Mouse (Mus musculus): ENCODE data around the gene Traf3ip1.
A peak's percentile ranks its signal among the peaks of the same experiment; 100 is the strongest.
"Not testable (repeated sequence)": the region's sequence is repeated elsewhere in the genome, so short reads cannot be mapped to it uniquely, and the experiment has no call there.

The Traf3ip1 gene

GRCm38 (mm10) chr1:91466186-91466585, 28.3 kb upstream of the Traf3ip1 start:
- no peak for DNase-seq

GRCm38 (mm10) chr1:91469888-91470419, 24.5 kb upstream of the Traf3ip1 start:
- DNase-seq: peak; percentile 73

GRCm38 (mm10) chr1:91478145-91478544, 16.3 kb upstream of the Traf3ip1 start:
- not testable (repeated sequence) for DNase-seq

GRCm38 (mm10) chr1:91478958-91479357, 15.5 kb upstream of the Traf3ip1 start:
- DNase-seq: no peak

- DNase-seq: no peak
Measured at GRCm38 (mm10) chr1:91482616-91483211, 11.7 kb upstream of the Traf3ip1 start.

GRCm38 (mm10) chr1:91483304-91484010, 11.0 kb upstream of the Traf3ip1 start:
- DNase-seq: peak; percentile 94

- no peak for DNase-seq
Measured at GRCm38 (mm10) chr1:91484011-91484346, 10.5 kb upstream of the Traf3ip1 start.

- DNase-seq: no peak
Measured at GRCm38 (mm10) chr1:91485422-91485821, 9.0 kb upstream of the Traf3ip1 start.

GRCm38 (mm10) chr1:91486165-91486564, 8.3 kb upstream of the Traf3ip1 start:
- no peak for DNase-seq

GRCm38 (mm10) chr1:91490322-91490721, 4.1 kb upstream of the Traf3ip1 start:
- no peak for DNase-seq

- no peak for DNase-seq
Measured at GRCm38 (mm10) chr1:91492740-91493139, 1.7 kb upstream of the Traf3ip1 start.

- DNase-seq: peak; percentile 91
Measured at GRCm38 (mm10) chr1:91493938-91494337, 509 bp upstream of the Traf3ip1 start.

GRCm38 (mm10) chr1:91495321-91495720, 874 bp downstream of the Traf3ip1 start:
- DNase-seq: peak; percentile 88

- peak; percentile 91 for DNase-seq
Measured at GRCm38 (mm10) chr1:91498579-91498978, 4.1 kb downstream of the Traf3ip1 start.

- DNase-seq: no peak
Measured at GRCm38 (mm10) chr1:91504615-91505014, 10.2 kb downstream of the Traf3ip1 start.

GRCm38 (mm10) chr1:91514916-91515315, 20.5 kb downstream of the Traf3ip1 start:
- no peak for DNase-seq

- no peak for DNase-seq
Measured at GRCm38 (mm10) chr1:91515642-91516041, 21.2 kb downstream of the Traf3ip1 start.

GRCm38 (mm10) chr1:91523759-91524158, 29.3 kb downstream of the Traf3ip1 start:
- DNase-seq: peak; percentile 92

GRCm38 (mm10) chr1:91525838-91526237, 31.4 kb downstream of the Traf3ip1 start:
- DNase-seq: no peak

- peak; percentile 85 for DNase-seq
Measured at GRCm38 (mm10) chr1:91530166-91530565, 35.7 kb downstream of the Traf3ip1 start.

- DNase-seq: peak; percentile 77
Measured at GRCm38 (mm10) chr1:91532243-91532642, 37.8 kb downstream of the Traf3ip1 start.

- peak; percentile 91 for DNase-seq
Measured at GRCm38 (mm10) chr1:91532892-91533291, 38.4 kb downstream of the Traf3ip1 start.

GRCm38 (mm10) chr1:91533483-91533882, 39.0 kb downstream of the Traf3ip1 start:
- peak; percentile 88 for DNase-seq

GRCm38 (mm10) chr1:91533961-91534723, 39.7 kb downstream of the Traf3ip1 start:
- DNase-seq: peak; percentile 76
